Mouse (Mus musculus) brain, adult 2 months (tissue): ENCODE results near the gene Poldip3.
A peak's percentile ranks its signal among the peaks of the same experiment; 100 is the strongest.

Source experiments
- DNase-seq: peaks from one replicate; pipeline ENCODE4 v3.0.0; 2011; ENCODE audit warnings: low read depth, low spot score

The Poldip3 gene

GRCm38 (mm10) chr15:83088495-83089428 is 60.4 kb downstream of the Poldip3 start:
- DNase-seq, result no peak

- no peak for DNase-seq
These were observed 62.4 kb downstream of the Poldip3 start for GRCm38 (mm10) chr15:83086636-83087328.

GRCm38 (mm10) chr15:83085901-83086300 is 63.3 kb downstream of the Poldip3 start:
- DNase-seq, result peak; percentile 42

GRCm38 (mm10) chr15:83084022-83084640 is 65.1 kb downstream of the Poldip3 start:
- DNase-seq, result peak; percentile 61

GRCm38 (mm10) chr15:83083530-83083929 is 65.7 kb downstream of the Poldip3 start:
- peak; percentile 56 for DNase-seq
